Mouse (Mus musculus): ENCODE measurements around the gene Rsf1.

The Rsf1 gene

DNA sequence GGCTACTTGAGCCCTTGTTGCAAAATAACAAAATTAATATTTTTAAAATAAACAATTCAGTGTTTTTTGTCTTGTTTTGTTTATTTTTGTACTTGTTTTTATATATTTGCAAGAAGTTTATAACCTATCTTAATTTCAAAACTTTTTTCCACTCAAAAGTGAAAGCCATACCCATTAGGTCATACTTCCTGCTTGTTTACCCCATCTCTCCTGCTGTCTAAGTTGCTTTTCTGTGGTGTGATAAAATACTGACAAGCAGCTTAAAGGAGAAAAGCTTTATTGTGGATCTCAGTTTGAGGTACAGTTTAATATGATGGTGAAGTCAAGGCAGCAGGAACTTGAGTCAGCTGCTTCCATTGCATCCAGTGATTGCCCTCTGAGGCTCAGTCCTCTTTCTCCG lies 53.2 kb downstream of the Rsf1 start:
- DNase-seq, result no peak

DNA sequence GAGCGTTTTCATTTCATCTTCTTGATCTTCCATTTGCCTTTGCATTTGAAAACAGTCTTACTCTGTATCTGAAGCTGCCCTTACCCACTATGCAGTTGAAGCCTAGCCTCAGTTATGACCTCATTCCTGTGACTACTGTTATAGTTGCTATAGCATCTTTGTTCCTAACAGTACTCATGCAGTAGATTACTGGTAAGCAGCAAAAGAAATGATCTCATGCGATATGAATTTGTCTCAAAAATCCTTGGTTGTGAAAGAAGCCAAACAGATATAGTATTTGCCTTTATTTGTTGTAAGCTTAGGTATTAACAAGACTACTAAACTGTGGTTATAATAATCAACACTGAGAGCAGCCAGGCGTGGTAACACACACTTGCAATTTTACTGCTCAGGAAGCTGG lies 65.4 kb downstream of the Rsf1 start:
- DNase-seq, result no peak

DNA sequence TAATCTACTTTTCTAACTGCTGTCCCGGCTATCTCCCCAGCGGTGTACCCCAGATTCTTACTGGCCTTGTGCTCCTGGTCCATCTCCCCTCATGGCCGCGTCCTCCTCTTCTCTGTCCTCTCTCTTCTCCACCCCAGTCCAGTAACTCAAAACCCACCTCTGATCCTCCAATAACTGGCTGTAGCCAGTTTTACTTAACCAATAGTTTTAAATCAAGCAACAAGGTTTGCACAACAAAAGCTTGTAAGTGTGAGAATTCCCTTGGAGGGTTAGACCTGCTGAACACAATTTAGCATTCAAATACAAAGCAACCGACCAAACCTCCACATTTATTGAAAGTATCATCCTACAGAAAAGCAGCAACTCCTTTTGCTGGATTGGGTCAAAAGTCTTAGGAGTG lies 68.0 kb downstream of the Rsf1 start:
- DNase-seq, result no peak

DNA sequence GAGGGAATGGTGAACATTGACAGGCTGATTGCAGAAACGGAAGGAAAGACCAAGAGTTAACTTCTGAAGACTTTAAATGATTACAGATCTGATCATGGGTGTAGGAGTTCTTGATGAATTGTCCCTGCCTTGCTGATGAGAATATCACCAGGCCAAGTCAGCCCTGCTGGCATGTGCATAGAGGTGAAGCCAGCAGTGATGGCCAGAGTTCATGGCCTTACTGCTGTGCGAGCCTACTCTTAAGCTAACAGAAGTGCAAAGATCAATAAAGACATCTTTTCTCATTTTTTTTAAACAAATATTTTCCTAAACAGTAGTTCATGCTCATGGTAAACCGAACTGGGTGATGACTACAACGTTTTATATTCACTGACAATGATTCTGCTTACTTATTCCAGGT lies 71.0 kb downstream of the Rsf1 start:
- DNase-seq, result no peak

DNA sequence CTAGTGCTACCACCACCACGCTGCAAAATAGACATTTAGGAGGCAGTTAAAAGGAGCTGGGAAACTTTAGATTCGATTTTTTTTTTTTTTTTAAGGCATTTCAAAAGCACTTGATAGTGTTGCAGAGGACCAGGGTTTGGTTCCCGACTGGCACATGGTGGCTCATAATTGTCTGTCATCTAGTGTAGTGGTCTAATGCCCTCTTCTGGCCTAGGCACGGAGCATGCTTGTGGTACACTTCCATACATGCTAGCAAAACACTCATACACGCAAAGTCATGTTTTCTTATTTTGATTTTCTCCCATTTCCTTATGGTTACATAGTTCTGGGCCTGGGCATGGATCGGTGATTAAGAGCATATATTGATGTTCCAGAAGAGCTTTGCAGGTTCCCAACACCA lies 76.5 kb downstream of the Rsf1 start:
- DNase-seq, result peak; percentile 42

DNA sequence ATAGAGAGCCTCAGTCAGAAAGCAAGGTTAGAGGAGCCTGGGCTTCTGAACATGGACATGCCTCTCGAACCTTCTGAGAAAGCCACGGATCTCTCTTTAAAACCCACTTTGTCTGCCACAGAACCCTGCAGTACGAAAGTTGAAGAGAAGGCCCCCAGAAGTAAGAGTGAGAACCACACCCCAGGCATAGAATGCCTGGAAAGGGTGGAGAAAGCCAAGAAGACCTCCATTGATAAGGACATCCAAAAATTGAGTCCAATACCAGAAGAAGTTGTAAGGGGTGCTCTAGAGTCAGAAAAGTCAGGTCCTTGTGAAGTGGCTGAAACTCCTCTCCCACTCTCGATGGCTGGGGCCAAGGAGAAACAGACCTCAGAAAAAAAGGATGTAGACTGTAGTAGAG lies 81.9 kb downstream of the Rsf1 start:
- DNase-seq, result no peak

DNA sequence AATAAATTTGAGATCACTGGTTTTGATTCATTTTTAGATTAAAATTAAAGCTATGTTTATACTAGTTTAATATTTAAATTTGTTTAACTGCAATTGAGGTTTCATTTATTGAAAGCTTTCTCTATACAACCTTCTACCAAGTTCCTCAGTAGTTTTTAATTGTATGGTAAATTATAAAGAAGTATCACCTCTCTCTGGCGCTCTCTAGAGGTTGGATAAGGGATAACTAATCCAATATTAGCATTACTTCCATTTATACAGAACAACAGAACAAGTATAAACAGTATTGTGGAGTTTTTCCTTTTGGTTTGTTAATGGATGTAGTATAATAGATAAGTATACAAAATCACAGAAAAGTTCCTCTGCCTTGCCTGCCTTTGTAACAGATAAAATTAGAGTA lies 99.5 kb downstream of the Rsf1 start:
- DNase-seq, result no peak

DNA sequence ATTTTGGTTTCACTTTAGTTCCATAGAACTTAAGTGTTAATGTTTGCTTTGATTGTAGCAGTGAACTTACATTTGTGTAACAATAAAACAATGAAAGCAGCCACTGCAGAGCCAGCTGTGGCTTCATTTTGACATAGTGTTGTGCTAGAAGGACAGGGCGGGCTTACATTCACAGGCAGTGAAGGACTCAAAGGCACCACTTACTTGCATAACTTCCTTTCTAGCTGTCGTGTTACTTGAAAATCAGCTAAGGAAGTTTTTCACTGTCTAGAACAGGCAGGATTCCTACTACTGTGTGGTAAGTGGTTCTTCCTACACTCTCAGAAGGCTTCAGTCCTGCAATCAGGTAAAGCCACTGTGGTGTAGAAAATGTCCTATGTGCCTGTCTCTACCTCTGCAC lies 108.1 kb downstream of the Rsf1 start:
- no peak for DNase-seq

DNA sequence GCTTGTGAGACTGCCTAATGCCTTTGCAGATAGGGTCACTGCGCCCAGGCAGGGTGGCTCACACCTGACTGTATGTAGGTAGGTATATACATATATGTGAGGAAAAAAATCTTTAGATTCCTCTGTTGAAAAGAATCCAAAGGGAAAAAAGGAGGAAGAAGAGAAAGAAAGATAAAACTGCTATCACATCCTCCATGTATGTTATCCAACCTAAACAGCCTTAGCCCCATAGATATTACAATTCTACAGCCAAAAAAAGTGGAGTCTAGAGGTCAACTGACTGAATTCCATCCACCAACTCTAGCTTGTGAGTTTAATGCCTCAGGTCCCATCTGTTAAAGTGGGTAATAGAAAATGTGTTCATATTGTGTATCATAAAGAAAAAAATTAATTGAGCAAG lies 115.8 kb downstream of the Rsf1 start:
- DNase-seq, result peak; percentile 48

DNA sequence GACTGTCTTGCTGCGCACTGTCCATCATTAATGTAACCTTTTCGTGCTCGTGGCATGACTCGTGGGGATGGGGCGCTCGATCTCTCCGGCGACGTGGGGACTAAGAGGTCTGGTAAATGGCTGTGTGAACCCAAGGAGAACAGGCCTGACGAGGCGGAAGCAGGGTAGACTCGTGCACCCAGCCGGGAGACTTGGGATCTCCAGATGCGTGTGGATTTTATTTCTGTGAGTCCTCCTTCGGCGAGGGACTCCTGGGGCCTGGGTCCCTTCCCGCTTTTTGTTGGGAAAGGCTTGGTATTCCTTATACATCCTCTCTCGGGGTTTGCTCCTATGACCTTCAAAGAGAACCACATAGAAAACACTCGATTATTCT lies 116.4 kb downstream of the Rsf1 start:
- no peak for DNase-seq

DNA sequence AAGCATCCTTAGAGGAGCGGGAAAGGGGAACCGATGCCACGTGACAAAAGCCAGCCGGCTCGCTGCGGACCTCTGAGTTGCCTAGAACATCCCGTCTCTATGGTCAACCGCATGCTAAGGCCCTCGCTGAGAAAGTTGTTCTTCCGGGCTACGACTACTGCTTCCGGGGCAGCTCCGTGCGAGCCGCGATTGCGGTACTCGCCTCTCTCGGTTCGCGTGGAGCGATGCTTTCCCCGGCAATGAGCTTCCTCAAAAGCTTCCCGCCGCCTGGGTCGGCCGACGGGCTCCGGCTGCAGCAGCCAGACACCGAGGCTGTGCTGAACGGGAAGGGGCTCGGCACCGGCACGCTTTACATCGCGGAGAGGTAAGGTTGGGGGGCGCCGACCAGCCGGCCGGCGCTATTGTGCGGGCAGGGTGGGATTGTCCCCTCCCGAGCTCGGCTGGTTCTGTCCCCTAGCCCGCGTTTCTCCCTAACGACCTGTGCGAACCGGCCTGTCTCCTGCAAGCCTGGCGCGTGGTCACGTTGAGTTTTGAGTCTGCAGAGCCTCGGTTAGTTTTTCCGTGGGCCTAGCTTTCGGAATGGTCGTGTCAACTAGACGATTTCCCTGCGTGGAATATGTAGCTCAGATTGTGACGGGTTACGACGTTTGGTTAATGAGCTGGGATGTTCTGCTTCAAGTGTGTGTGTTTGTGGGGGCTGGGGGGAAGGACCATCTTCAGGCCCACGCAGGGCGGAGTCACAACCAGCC lies 117.0 kb downstream of the Rsf1 start, which contains the start of gene Clns1a:
Gene Clns1a, plus strand, starts transcription at position 129 of the 749 bp plus-strand sequence.
- DNase-seq, result peak; percentile 99

DNA sequence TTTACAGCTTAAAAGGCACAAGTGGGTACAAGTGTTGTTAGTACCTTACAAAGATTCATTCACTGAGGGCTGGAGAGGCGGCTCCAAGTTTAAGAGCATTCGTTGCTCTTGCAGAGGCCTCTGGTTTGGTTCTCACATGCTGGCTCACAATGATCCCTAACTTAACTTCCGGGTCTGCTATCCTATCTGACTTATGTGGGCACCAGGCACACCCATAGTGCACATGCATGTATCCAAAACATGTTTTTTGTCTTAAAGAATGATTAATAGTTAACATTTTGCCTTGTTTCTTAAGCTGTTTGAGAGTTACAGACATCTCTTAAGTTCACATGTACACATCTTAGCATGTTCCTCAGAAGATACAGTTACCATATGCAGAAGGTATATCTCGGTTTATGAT lies 120.5 kb downstream of the Rsf1 start:
- peak; percentile 43 for DNase-seq

DNA sequence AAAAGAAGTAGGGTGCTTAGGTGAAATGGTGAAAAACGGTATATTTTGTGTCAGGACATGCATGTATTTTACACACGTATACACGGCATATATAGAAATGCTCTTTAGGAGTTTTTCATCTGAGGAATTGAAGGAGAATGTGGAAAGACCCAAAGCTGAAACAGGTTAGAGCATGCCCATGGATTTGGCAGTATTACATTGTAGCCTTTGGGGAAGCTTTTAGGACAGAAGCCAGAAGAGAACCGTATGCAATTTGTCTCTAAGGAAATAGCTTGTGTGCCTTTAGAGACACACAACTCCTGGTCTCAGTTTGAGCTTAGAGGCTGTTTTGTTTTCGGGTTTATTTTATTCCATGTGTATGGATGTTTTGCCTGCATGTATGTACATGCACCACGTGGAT lies 121.4 kb downstream of the Rsf1 start:
- DNase-seq, result peak; percentile 23

DNA sequence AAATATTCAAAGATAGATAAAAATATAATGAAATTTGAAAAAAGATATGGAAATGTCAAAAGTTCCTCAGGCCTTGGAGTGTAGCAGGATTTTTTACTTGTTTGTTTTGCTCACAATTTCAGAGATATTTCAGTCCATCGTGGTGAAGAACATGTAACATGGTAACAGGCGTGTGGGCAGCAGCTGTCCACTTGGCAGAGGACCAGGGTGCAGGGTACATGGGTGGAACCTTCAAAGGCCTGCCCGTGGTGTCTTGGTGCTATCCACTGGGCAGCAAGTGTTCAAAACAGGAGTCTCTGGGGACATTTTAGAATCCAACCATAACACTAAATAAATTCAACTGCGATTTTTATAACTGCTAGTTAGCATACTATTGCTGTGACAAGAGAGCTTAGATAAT lies 127.4 kb downstream of the Rsf1 start:
- peak; percentile 87 for DNase-seq

DNA sequence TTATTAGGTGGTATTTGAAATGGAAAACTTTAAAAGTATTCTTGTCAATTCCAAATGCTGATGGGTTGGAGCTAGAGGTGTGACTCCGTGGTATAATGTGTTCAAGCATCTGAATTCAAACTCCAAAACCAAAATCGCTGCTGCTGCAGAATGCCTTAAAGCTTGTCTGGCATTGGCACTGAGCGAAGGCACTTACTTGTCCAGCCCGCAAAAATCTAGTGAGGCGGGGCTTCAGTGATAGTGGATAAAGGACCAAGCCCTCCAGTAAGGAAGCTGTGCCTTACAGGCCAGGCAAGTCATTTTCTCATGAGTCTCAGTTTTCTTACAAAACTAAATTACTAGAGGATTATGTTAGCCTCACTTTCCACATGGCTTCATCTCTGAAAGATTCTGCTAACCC lies 128.1 kb downstream of the Rsf1 start:
- peak; percentile 72 for DNase-seq

DNA sequence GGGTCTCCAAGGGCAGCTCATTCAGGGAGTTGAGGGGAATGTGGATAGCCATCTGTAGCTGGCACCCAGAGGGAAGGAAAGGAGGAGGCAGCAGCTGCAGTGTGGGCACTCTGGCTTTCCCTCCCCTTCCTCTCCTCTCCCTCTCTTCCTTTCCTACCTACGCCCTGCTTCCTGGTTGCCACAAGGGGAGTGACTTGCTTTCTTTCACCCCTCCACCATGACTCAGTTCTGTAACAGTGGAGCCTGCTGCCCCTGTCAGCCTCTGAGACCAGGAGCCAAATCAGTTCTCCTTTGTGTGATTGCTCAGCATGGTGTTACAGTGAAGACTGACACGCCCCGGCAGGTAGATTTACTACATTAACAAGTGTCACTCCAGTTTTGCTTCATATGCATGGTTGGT lies 129.5 kb downstream of the Rsf1 start:
- peak; percentile 87 for DNase-seq

DNA sequence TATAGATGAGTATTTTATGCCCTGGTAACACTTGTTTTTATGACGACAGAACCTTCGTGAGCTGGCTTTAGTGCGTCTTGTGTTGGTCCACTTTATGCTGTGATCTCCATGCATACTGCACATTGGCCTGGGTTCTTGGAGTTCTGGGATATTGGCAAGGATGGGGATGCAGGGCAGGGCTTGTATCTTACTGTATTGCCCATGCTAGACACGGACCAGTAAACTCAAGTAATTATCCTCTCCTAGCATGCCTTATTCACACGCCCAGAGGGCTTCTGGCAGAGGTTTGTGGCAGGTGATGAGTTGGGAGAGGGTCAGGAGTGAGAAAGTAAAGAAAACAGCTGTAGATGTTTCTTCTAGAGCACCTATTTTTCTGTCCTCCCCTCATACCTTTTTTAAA lies 135.0 kb downstream of the Rsf1 start:
- no peak for DNase-seq

DNA sequence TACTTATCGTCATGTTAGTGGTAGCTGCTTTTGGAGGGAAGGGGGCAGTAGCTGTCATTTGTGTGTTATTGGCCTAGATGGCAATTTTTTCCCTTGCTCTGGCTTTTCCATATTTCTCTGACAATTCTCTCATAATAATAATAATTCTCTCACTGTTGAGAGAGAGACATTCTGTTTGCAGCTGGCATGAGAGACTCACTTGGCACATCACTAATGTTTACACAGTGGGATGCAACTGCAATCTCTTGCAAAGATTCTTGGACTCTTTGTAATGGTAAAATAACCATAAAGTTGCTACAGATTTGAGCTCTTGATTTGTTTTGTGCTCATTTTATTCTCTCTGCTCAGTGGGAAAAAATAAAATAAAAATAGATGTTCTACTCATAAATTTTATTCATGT lies 137.6 kb downstream of the Rsf1 start:
- no peak for DNase-seq

DNA sequence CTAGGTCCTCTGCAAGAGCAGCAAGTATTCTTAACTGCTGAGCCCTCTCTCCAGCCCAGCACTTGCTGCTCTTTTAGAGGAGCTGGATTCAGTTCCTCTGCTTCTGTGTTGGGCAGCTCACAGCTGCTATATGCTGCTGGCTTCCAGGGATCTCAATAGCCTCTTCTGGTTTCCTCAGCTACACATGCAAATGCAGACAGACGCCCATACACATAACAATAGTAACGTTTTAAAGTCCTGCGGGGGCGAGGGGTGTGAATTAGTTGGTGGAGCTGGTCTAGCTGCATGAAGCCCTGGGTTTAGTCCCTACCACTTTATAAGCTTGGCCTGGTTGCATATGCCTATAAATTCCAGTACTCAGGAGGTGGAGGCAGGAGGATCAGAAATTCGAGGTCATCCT lies 139.4 kb downstream of the Rsf1 start:
- no peak for DNase-seq

DNA sequence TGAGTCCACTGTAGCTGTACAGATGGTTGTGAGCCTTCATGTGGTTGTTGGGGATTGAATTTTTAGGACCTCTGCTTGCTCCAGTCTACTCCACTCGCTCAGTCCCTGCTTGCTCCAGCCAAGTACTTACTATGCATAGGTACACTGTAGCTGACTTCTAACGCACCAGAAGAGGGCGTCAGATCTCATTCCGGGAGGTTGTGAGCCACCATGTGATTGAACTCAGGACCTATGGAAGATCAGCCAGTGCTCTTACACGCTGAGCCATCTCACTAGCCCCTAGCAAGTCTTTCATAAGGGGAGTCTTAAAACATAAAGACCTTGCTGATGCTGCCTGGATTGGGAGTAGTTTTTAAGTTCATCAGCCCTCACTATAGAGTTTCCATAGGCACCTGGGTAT lies 140.4 kb downstream of the Rsf1 start:
- DNase-seq, result no peak

DNA sequence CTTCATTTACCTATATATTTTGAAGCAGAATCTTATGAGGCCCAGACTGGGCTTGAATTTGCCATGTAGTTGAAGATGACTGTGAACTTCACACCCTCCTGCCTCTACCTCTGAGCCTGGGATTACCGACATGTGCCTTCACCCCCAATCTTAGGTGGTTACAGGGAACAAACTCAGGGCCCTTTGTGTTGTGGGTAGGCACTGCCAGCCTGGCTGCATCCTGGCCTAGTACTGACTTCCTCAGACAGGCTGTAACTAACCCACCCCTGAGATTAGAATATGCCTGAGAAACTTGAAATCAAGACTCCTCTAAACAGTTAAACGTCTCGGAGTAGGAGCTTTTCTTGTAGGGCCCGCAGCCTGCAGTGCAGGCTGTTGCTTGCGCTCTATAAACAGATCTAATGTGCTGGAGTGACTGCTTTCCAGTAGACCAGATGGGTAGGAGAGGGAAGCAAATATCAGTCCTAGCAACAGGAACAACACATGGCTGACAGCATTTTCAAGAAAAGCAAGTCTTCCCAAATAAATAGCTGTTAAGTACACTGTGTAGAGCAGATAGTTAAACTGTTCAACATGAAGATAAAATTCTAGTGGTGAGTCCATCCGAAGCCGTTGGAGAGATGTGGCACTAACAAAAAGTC lies 142.7 kb downstream of the Rsf1 start:
- DNase-seq, result no peak

DNA sequence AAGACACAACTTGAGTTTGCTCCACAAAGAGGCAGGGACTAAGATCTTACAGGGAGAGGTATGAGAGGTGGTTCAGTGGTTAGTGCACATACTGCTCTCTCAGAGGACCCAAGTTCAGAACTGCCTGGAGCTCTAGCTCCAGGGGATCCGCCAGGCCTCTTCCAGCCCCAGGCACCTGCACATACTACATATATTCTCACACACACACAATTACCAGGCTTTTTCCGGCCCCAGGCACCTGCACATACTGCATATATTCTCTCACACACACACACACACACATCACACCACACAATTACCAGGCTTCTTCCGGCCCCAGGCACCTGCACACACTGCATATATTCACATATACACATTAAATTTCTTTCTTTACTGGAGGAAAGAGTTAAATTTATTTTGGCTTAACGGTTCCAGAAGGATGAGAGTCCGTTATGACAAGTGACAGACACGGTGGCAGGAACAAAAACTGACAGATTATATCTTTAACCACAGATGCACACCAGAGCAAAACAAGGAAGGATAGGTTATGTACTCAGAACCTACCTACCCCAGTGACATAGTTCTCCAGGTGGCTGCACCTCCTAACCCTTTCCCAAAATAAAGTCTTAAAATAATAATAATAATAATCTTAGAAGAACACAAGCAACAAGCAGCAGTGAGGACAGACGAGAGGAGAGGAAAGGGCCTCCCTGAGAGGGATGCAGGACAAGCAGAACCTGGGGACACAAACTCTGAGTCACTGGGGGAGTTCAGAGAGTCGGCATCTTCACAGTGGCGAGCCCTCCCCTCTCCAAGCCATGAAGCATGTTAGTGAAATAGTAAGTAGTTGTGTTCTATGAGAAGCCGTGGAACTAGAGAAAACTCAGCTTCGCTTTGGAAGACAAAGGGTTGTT lies 144.2 kb downstream of the Rsf1 start:
- no peak for DNase-seq

DNA sequence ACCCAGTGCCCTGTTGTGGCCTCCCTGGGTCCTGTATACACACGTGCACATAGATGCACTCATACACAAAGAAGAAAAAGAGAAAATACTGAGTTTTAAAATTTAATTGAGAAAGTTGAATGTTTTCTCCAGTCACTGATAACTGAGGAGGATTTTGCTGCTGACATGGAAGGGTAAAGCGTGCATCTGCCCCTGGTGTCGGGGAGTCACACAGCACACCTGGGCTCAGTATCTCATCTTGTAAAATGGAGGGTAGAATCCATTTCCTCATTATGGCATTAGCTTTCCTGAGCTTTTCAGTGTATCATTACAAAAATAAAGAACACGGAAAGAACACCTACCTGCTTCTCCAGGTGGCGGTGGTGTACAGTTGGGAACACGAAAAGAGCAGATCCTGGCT lies 145.7 kb downstream of the Rsf1 start:
- DNase-seq, result no peak

DNA sequence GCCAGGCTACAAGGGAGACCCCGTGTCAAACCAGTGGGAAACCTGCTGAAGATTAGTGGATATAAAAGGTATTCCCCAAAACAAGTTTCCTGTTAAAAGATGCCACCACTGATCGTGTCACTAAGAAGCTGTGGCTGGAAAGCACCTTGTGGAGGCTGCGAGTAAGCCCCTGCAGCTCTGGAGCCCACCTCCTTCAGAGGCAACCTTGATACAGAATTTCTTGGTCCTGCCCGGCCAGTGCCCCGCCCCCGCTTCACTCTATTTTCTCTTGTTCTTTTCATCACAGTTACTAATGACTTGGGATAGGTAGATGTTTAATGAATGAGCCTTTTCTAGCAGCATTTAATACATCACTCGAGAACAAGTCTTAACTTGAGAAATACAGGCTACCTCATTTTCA lies 146.4 kb downstream of the Rsf1 start:
- DNase-seq, result no peak

All from heart, adult 11 months (tissue).